Mouse (Mus musculus) cerebellum, adult 2 months (tissue): Measurements from ENCODE around the gene Traf7. TPM values are rescaled to one million over a fixed set of nuclear protein-coding genes. Genes with fewer than 3 reads are reported as not detected.
A peak's percentile ranks its signal among the peaks of the same experiment; 100 is the strongest.

ENCODE experiments used
- DNase-seq, 2 experiments: peaks; one replicate each; pipeline ENCODE4 v3.0.0; 2021
- H3K27ac ChIP-seq: fragments of 200-500 bp; 2 replicates; pipeline ENCODE4 v1.5.1; 2012; ENCODE audit warnings: low read length, control low read depth, inconsistent platforms; ENCODE audit not compliant: insufficient read depth
- H3K27me3 ChIP-seq: fragments of 200-500 bp; 2 replicates; pipeline ENCODE4 v1.6.1; 2012; ENCODE audit warnings: inconsistent platforms, mild to moderate bottlenecking, low read length, moderate library complexity; ENCODE audit not compliant: control insufficient read depth, insufficient read depth
- H3K4me1 ChIP-seq: fragments of 200-500 bp; 2 replicates; pipeline ENCODE4 v1.6.1; 2011; ENCODE audit warnings: low read length; ENCODE audit not compliant: control insufficient read depth, insufficient read depth
- H3K4me3 ChIP-seq: fragments of 200-500 bp; replicated peaks from 2 replicates; pipeline ENCODE3; 2011; ENCODE audit warnings: mild to moderate bottlenecking, low read depth, low read length, control low read depth; ENCODE audit not compliant: insufficient read depth
- CTCF ChIP-seq: fragments of 200-500 bp; IDR thresholded peaks from 2 replicates; pipeline ENCODE4 v1.5.1; 2011; ENCODE audit warnings: low read depth, mild to moderate bottlenecking, control low read depth, low read length, moderate library complexity, borderline replicate concordance; ENCODE audit not compliant: insufficient read depth
- POLR2A ChIP-seq: fragments of 200-500 bp; IDR thresholded peaks from 2 replicates; pipeline ENCODE4 v1.6.1; 2011; ENCODE audit warnings: low read length, control low read depth, borderline replicate concordance; ENCODE audit not compliant: insufficient read depth
- WGBS: fragments of 180-500 bp; shearing (Covaris S2); methylation state at CpG from one replicate; pipeline ENCODE4 v1.1.7; 2018; 5-methylcytosine and 5-hydroxymethylcytosine counted together
- polyA plus RNA-seq: library from polyadenylated mRNA; depleted of rRNA; stranded (reverse); fragments of >200 nt; gene quantifications from 2 replicates; pipeline ENCODE4 v1.2.3, GENCODE M21; 2012

The Traf7 gene
- polyA plus RNA-seq, 1 experiment: 197 TPM

DNA sequence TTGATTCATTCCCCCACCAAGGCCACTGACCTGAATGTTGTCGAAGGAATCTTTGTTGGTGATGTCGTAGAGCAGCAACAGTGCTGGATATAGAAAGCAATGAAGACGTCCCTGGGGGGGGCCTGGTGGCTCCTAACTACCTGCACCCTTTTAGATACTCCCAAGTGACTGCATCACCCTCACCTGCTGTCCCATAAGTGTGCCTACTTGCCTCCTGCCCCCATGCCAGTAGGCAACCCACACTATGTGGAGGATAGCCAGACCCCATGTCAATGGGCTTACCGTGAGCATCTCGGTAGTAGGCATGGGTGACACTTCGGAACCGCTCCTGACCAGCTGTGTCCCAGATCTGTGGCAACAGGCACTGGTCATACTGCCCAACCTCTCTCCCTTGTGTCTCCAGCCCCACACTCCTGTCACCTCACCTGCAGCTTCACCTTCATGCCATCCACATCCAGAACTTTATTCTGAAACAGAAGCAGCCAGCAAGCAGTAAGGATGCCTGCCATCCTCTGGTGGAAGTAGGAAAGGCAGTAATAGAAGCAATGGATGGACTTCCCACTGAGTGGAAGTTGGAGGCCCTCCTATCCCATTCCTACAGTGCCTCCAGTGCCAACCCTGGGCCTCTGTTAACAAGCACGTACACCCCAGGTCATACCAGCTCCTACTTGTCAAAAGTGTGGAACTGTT, 2.8 kb upstream of the Traf7 start:
- WGBS: 33% methylated on average over 8 of the region's 8 CpGs
- DNase-seq: no peak
- no peaks in the 10 kb centered on the region for H3K27me3 ChIP-seq
- H3K4me1 ChIP-seq: peaks cover 26% of the 10 kb centered on the region
- no peak overlapping the region for H3K4me3 ChIP-seq
- H3K27ac ChIP-seq: no peak overlapping the region
- 0 out of 2 replicates have a peak, but pooled peaks have one; percentile 24 for TF ChIP-seq CTCF
- no peak for TF ChIP-seq POLR2A

DNA sequence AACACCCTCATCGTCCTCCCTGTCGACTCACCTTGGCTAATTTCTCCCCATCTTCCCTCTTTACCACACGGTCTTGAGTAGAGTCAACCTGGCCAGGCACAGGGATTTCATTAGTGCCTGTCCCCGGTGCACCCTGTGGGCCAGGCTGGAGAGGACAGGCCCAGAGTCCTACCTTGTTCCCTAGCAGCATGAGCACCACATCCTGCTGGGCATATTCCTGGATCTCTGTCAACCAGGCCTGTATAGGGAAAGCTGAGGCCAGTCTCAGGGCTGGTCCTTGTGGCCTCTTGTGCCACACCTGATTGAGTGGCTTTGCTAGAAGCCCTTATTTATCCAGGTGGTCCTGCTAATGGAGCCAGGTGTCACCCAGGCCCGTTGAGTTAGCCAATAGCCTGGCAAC, 2.1 kb upstream of the Traf7 start:
- TF ChIP-seq POLR2A (no peak), CTCF (no peak)
- Histone ChIP-seq H3K4me1 (peaks cover 26% of the 10 kb centered on the region), H3K27me3 (no peaks in the 10 kb centered on the region), H3K27ac (no peak overlapping the region), H3K4me3 (no peak overlapping the region)
- 18% methylated on average over 5 of the region's 5 CpGs for WGBS
- DNase-seq: no peak

GRCm38 (mm10) chr17:24529007-24529451, 1.3 kb upstream of the Traf7 start:
- TF ChIP-seq CTCF: peak; percentile 94
- TF ChIP-seq POLR2A: no peak
- Histone ChIP-seq H3K4me3 (peak overlapping the region; percentile 66), H3K4me1 (peaks cover 29% of the 10 kb centered on the region), H3K27me3 (no peaks in the 10 kb centered on the region), H3K27ac (peak overlapping the region; percentile 44; the same call in 1 of the 2 replicates)
- whole genome bisulfite sequencing: 2% methylated on average over 4 of the region's 4 CpGs
- peak; percentile 64 to 74 for DNase-seq

GRCm38 (mm10) chr17:24528560-24528918, 801 bp upstream of the Traf7 start:
- Histone ChIP-seq H3K27ac (0 out of 2 replicates have a peak overlapping the region, but pooled peaks have one; percentile 2), H3K4me3 (peak overlapping the region; percentile 66), H3K27me3 (no peaks in the 10 kb centered on the region), H3K4me1 (peaks cover 27% of the 10 kb centered on the region)
- TF ChIP-seq POLR2A: no peak
- TF ChIP-seq CTCF: no peak
- DNase-seq: no peak
- WGBS: under 1% methylated on average over 8 of the region's 8 CpGs

- H3K4me3 ChIP-seq: peak overlapping the region; percentile 74
- under 1% methylated on average over 19 of the region's 19 CpGs for WGBS
- no peak for DNase-seq
- no peak for TF ChIP-seq CTCF
- no peak for TF ChIP-seq POLR2A
- H3K4me1 ChIP-seq: peaks cover 22% of the 10 kb centered on the region
- no peaks in the 10 kb centered on the region for H3K27me3 ChIP-seq
- H3K27ac ChIP-seq: peak overlapping the region; percentile 26; the same call in 1 of the 2 replicates
Observed at GRCm38 (mm10) chr17:24527315-24527714, 423 bp downstream of the Traf7 start.

DNA sequence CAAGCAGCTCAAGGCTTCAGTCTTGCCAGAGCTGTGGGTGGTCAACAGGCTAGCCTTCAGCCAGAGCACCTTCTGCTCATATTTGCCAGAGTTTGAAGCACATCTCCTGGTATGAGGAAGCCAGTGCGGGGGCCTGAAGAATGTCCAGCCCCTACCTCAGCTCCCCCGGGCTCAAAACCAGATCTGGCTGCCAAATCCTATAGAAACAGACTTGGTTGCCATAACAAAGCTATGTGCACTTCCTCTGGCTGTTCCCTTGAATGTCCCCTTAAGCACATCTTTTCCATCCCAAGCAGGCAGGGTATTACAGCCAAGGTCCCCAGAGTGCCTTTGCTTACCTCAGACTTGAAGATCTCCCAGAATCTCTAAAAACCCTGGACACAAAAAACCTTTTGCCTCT, 3.0 kb downstream of the Traf7 start:
- TF ChIP-seq POLR2A (no peak), CTCF (no peak)
- Histone ChIP-seq H3K27ac (no peak overlapping the region), H3K27me3 (no peaks in the 10 kb centered on the region), H3K4me1 (peaks cover 11% of the 10 kb centered on the region), H3K4me3 (no peak overlapping the region)
- no peak for DNase-seq
- 25% methylated on average over 2 of the region's 2 CpGs for WGBS

DNA sequence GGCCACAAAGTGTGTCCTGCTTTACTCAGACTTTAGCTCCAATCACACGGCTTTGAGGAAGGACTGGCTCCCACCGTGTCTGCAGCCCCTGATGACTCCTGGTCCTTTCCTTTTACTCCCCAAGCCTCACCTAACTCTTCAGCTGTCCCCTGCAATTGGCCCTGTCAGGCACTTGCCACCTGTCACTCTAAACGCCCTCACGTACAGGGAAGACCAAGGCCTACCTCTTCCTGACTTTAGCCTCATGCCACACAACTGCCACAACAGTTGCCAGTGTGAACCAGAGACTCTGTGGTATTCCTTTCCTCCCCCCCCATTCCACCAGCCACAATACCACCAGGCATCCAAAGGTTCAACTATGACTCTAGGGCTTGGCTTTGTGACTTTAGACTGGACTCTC, 7.3 kb downstream of the Traf7 start:
- Histone ChIP-seq H3K27me3 (no peaks in the 10 kb centered on the region), H3K27ac (no peak overlapping the region), H3K4me3 (no peak overlapping the region), H3K4me1 (peaks cover 3% of the 10 kb centered on the region; the same call in 1 of the 2 replicates)
- WGBS: 74% methylated on average over 4 of the region's 4 CpGs
- no peak for TF ChIP-seq CTCF
- TF ChIP-seq POLR2A: no peak
- DNase-seq: no peak

DNA sequence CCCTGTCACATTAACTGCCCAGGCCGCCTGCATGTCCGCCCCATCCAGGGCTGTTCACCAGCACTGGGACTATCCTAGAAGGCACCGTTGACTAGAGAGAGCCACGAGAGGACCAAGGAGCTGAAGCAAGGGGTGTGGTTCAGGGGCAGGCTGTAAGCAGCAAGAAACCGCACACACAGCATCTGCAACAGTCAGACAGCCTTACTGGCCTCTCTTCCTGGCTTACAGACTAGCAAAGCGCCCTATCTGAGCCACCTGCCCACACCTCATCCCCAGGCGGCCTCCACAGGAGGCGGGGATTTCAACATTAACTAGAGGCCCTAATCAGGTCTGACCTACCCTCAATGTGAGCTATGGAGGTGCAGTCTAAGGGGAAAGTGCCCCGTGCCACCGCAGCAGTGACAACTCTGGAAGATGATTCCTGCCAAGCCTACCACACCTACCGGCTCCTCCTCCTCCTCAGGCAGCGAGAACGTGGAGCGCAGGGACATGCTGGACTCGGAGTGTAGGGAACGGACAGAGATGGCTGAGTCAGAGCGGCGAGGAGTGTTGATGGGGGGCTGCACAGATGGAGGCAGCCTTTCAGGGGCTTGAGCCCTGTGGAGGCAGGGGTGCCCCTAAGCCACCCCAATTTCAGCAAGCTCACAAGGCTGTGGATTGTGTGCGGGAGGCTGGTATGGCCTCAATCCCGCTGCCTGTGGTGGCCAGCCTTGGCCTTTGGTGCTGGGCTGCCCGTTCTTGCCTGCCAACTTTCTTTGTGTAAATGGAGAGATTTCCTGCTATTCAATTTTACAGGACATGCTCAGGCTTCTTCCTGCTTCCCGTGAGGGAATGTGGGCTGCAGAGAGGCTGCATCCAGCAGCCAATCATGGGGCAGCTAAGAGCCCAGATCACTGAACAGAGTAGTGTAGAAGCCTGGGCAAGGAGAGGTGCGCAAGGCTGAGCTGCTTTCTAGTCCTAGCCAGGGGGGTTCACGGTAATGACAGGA, 13.2 kb downstream of the Traf7 start:
- WGBS: 86% methylated on average over 24 of the region's 24 CpGs
- DNase-seq: no peak
- Histone ChIP-seq H3K4me3 (no peak overlapping the region), H3K27me3 (no peaks in the 10 kb centered on the region), H3K27ac (no peak overlapping the region), H3K4me1 (peaks cover 3% of the 10 kb centered on the region; the same call in 1 of the 2 replicates)
- TF ChIP-seq POLR2A (no peak), CTCF (no peak)
